Mouse (Mus musculus): ENCODE results near the gene Nol7. TPM values are rescaled to one million over a fixed set of nuclear protein-coding genes. Genes with fewer than 3 reads are reported as not detected.

The Nol7 gene
- polyA plus RNA-seq, 1 experiment from 2014 or later: 119 TPM

DNA sequence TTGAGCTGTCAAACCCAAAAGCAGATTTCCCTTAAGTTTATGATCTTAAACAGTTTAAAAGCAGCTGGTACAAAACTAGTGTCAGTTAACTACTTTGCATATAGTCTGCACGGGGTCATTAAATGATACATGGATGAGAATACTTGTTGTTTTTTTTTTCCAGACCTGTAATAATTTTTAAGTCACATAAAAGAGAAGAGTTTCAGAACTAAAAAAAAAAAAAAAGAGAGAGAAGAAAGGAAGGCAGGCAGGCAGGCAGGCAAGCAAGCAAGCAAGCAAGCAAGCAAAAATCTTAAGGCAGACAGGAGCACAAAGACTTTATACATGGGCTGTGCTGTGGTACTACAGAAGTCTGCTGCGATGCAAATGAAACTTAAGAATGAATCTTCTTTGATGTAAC is 35.2 kb downstream of the Nol7 start:
- TF ChIP-seq CTCF (IDR thresholded peaks at IDR 0.05; ENCODE audit: low read depth) (no peak), EP300 (optimal IDR thresholded peaks at IDR 0.05) (no peak)
- no peak overlapping the region for H3K9ac ChIP-seq (ENCODE audit: low read length)
- H3K9me3 ChIP-seq (ENCODE audit: control insufficient read depth, low read length): no peaks in the 10 kb centered on the region
- H3K4me2 ChIP-seq (replicated peaks; ENCODE audit: low read depth): no peak overlapping the region
- no peaks in the 10 kb centered on the region for H3K4me1 ChIP-seq (replicated peaks; ENCODE audit: control insufficient read depth, insufficient read depth)
- no peaks in the 10 kb centered on the region for H3K36me3 ChIP-seq (ENCODE audit: control insufficient read depth, insufficient read depth, low read length)
- no peak overlapping the region for H3K27ac ChIP-seq (replicated peaks)
- no peak overlapping the region for H3K4me3 ChIP-seq (ENCODE audit: low read depth, low read length)
- DNase-seq (ENCODE audit: low spot score) (no peak), ATAC-seq (ENCODE audit: low FRiP score, low TSS enrichment) (no peak)
- WGBS: 80% methylated on average over 2 of the region's 2 CpGs
- no peaks in the 10 kb centered on the region for H3K27me3 ChIP-seq (ENCODE audit: control insufficient read depth, insufficient read depth, low read length)

DNA sequence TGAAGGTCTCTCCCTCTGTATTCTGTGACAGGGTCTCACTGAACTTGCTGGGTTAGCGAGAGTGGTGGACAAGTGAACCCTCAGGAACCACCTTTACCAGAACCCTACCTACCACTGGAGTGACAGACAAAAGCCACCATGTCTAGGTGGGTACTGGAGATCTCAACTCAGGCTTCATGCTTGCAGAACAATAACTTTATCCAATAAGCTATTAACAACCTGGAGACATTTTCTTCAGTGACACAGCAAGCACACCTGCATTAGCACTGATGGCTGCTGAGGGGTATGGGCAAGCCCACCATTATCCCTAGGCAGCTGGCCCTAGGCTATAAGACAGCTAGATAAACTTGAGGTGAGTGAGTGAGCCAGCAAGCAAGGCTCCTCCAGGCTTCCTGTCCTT is 42.2 kb downstream of the Nol7 start:
- 100% methylated on average over 1 of the region's 1 CpGs for WGBS
- Histone ChIP-seq H3K9ac (ENCODE audit: low read length) (no peak overlapping the region), H3K27me3 (ENCODE audit: control insufficient read depth, insufficient read depth, low read length) (no peaks in the 10 kb centered on the region), H3K4me1 (replicated peaks; ENCODE audit: control insufficient read depth, insufficient read depth) (no peaks in the 10 kb centered on the region; the same call in 1 of the 2 replicates), H3K27ac (replicated peaks) (no peak overlapping the region), H3K4me3 (ENCODE audit: low read depth, low read length) (no peak overlapping the region), H3K9me3 (ENCODE audit: control insufficient read depth, low read length) (no peaks in the 10 kb centered on the region), H3K4me2 (replicated peaks; ENCODE audit: low read depth) (no peak overlapping the region), H3K36me3 (ENCODE audit: control insufficient read depth, insufficient read depth, low read length) (no peaks in the 10 kb centered on the region)
- no peak for ATAC-seq (ENCODE audit: low FRiP score, low TSS enrichment)
- TF ChIP-seq EP300 (optimal IDR thresholded peaks at IDR 0.05) (no peak), CTCF (IDR thresholded peaks at IDR 0.05; ENCODE audit: low read depth) (no peak)
- no peak for DNase-seq (ENCODE audit: low spot score)

DNA sequence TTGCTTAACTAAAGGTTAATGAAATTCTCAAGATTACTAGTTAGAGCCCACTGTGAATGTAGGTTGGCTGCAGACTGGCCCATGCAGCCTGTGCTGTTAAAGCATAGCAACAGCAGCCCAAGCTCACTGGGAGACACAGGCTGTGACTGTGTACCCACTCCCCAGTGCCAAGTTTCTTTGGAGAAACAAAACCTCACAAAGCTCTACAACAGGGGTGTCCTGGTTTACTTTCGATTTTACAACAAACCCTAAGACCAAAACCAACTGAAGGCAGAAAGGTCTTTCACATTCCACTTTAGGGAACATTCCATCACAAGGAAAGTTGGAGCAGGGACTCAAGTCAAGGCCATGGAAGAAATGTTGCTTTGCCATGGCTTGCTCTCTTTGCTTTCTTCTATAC is 44.4 kb downstream of the Nol7 start:
- Histone ChIP-seq H3K9me3 (ENCODE audit: control insufficient read depth, low read length) (no peaks in the 10 kb centered on the region), H3K4me3 (ENCODE audit: low read depth, low read length) (no peak overlapping the region), H3K4me1 (replicated peaks; ENCODE audit: control insufficient read depth, insufficient read depth) (no peaks in the 10 kb centered on the region; the same call in 1 of the 2 replicates), H3K4me2 (replicated peaks; ENCODE audit: low read depth) (no peak overlapping the region), H3K36me3 (ENCODE audit: control insufficient read depth, insufficient read depth, low read length) (no peaks in the 10 kb centered on the region), H3K27ac (replicated peaks) (no peak overlapping the region), H3K9ac (ENCODE audit: low read length) (no peak overlapping the region), H3K27me3 (ENCODE audit: control insufficient read depth, insufficient read depth, low read length) (no peaks in the 10 kb centered on the region)
- ATAC-seq (ENCODE audit: low FRiP score, low TSS enrichment): no peak
- TF ChIP-seq EP300 (optimal IDR thresholded peaks at IDR 0.05) (no peak), CTCF (IDR thresholded peaks at IDR 0.05; ENCODE audit: low read depth) (no peak)
- DNase-seq (ENCODE audit: low spot score): no peak
- 69% methylated on average over 1 of the region's 1 CpGs for WGBS

DNA sequence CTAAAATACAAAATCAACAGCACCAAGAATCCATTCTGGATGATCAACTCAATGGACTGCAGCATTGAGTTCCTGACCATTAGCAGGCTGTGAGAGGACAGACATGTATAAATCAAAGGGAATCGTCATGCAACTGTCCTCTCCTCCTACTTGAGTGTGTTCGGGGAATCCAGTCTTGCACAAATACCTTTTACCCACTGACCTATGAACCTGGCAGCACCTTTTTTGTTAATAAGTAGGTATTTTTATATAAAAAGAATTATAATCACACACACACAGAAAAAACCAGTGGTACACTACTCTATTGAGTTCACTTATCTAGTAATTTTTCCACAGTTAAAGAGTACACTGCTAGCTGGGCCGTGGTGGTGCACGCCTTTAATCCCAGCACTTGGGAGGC is 45.5 kb downstream of the Nol7 start:
- 93% methylated on average over 4 of the region's 4 CpGs for WGBS
- Histone ChIP-seq H3K4me2 (replicated peaks; ENCODE audit: low read depth) (no peak overlapping the region), H3K9ac (ENCODE audit: low read length) (no peak overlapping the region), H3K36me3 (ENCODE audit: control insufficient read depth, insufficient read depth, low read length) (no peaks in the 10 kb centered on the region), H3K27ac (replicated peaks) (no peak overlapping the region), H3K9me3 (ENCODE audit: control insufficient read depth, low read length) (no peaks in the 10 kb centered on the region), H3K4me1 (replicated peaks; ENCODE audit: control insufficient read depth, insufficient read depth) (no peaks in the 10 kb centered on the region; the same call in 1 of the 2 replicates), H3K27me3 (ENCODE audit: control insufficient read depth, insufficient read depth, low read length) (no peaks in the 10 kb centered on the region), H3K4me3 (ENCODE audit: low read depth, low read length) (no peak overlapping the region)
- TF ChIP-seq EP300 (optimal IDR thresholded peaks at IDR 0.05): no peak
- no peak for TF ChIP-seq CTCF (IDR thresholded peaks at IDR 0.05; ENCODE audit: low read depth)
- DNase-seq (ENCODE audit: low spot score) (no peak), ATAC-seq (ENCODE audit: low FRiP score, low TSS enrichment) (no peak)

DNA sequence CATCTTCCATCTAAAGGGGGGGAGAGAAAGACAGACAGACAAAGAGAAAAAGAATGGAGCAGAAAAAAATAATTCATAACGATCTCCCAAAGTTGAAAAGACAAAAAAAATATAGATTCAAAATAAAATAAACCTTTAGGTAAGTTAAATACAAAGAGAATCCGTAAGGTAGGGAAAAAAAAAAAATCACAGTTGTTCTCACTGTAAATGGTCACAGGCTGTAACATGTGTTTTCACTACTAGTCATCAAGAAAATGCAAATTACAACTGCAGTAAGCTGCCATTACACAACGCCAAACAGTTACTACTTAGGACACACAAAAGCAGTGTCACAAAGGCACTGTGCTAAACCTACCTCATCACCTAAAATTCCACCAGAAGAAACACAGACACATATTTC is 46.5 kb downstream of the Nol7 start:
- 91% methylated on average over 3 of the region's 3 CpGs for WGBS
- no peak for TF ChIP-seq EP300 (optimal IDR thresholded peaks at IDR 0.05)
- no peak for TF ChIP-seq CTCF (IDR thresholded peaks at IDR 0.05; ENCODE audit: low read depth)
- no peaks in the 10 kb centered on the region; the same call in 1 of the 2 replicates for H3K4me1 ChIP-seq (replicated peaks; ENCODE audit: control insufficient read depth, insufficient read depth)
- no peaks in the 10 kb centered on the region for H3K27me3 ChIP-seq (ENCODE audit: control insufficient read depth, insufficient read depth, low read length)
- H3K4me2 ChIP-seq (replicated peaks; ENCODE audit: low read depth): no peak overlapping the region
- H3K9ac ChIP-seq (ENCODE audit: low read length): no peak overlapping the region
- no peak overlapping the region for H3K4me3 ChIP-seq (ENCODE audit: low read depth, low read length)
- ATAC-seq (ENCODE audit: low FRiP score, low TSS enrichment): no peak
- no peak overlapping the region for H3K27ac ChIP-seq (replicated peaks)
- no peaks in the 10 kb centered on the region for H3K9me3 ChIP-seq (ENCODE audit: control insufficient read depth, low read length)
- no peak for DNase-seq (ENCODE audit: low spot score)
- no peaks in the 10 kb centered on the region for H3K36me3 ChIP-seq (ENCODE audit: control insufficient read depth, insufficient read depth, low read length)

DNA sequence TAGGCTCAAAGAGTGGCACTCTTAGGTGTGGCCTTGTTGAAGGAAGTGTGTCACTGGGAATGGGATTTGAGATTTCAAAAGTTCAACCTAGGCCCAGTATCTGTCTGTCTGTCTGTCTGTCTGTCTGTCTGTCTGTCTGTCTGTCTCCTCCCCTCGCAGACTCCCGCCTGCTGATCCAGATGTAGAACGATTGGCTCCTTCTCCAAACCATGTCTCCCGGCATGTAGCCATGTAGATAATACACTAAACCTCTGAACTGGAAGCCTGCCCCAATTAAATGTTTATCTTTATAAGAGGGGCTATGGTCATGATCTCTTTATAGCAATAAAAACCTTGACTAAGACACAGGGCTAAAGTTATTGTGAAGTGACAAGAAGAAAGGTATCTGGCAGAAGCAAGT is 47.6 kb downstream of the Nol7 start:
- Histone ChIP-seq H3K36me3 (ENCODE audit: control insufficient read depth, insufficient read depth, low read length) (no peaks in the 10 kb centered on the region), H3K27me3 (ENCODE audit: control insufficient read depth, insufficient read depth, low read length) (no peaks in the 10 kb centered on the region), H3K9me3 (ENCODE audit: control insufficient read depth, low read length) (no peaks in the 10 kb centered on the region), H3K27ac (replicated peaks) (no peak overlapping the region), H3K4me2 (replicated peaks; ENCODE audit: low read depth) (no peak overlapping the region), H3K9ac (ENCODE audit: low read length) (no peak overlapping the region), H3K4me1 (replicated peaks; ENCODE audit: control insufficient read depth, insufficient read depth) (no peaks in the 10 kb centered on the region), H3K4me3 (ENCODE audit: low read depth, low read length) (no peak overlapping the region)
- WGBS: 71% methylated on average over 4 of the region's 4 CpGs
- TF ChIP-seq CTCF (IDR thresholded peaks at IDR 0.05; ENCODE audit: low read depth) (no peak), EP300 (optimal IDR thresholded peaks at IDR 0.05) (no peak)
- no peak for DNase-seq (ENCODE audit: low spot score)
- ATAC-seq (ENCODE audit: low FRiP score, low TSS enrichment): no peak
